Comparison of ENCODE assay signal across 16 mouse cellular contexts in genomic region chr9:69507206-69507605, GRCm38 (mm10). TPM values are rescaled to one million over a fixed set of nuclear protein-coding genes. Genes with fewer than 3 reads are reported as not detected.
DNase-seq lines count a peak whose midpoint lies in the region; ATAC-seq and TF ChIP-seq lines count a peak whose summit lies in the region.
"Had no signal": no experiment of that assay in that cellular context is flagged by ENCODE, and none has a peak within 500 bp of the region (broad histone marks: within the 10 kb centered on the region; RNA-seq: fewer than 3 reads in every experiment).

No protein-coding gene starts in this region.

- intact Hi-C loops in gastrocnemius, postnatal 36 days (cut with DNase I), result no loop called here

- no peak for DNase-seq in hindbrain, embryonic 14.5 days (ENCODE audit: low spot score)
- no peak for DNase-seq in hindbrain, embryonic 10.5 days (ENCODE audit: low spot score)
- peak; percentile 38 for DNase-seq in midbrain, postnatal 0 days (ENCODE audit: low spot score)
- no peak for DNase-seq in frontal cortex, postnatal 14 days (ENCODE audit: low spot score in 2 of 2)
- DNase-seq in gastrocnemius, postnatal 36 days, result no peak
- DNase-seq: cerebellum, adult 2 months; gastrocnemius, postnatal 10 days; heart, postnatal 36 days; liver, embryonic 13.5 days; lung, postnatal 14 days; thymus, postnatal 4 days had no signal

- no peaks in the 10 kb centered on the region for H3K36me3 ChIP-seq in hindbrain, embryonic 14.5 days (replicated peaks; ENCODE audit: control insufficient read depth, insufficient read depth)
- H3K36me3 ChIP-seq in hindbrain, embryonic 10.5 days, result no peaks in the 10 kb centered on the region
- no peaks in the 10 kb centered on the region for H3K36me3 ChIP-seq in embryonic facial prominence, embryonic 13.5 days
- no peaks in the 10 kb centered on the region for H3K36me3 ChIP-seq in limb, embryonic 13.5 days
- H3K36me3 ChIP-seq in midbrain, postnatal 0 days (ENCODE audit: insufficient read depth, low read length), result no peaks in the 10 kb centered on the region
- H3K36me3 ChIP-seq: forebrain, embryonic 12.5 days; liver, embryonic 13.5 days had no signal

- ATAC-seq in hindbrain, embryonic 14.5 days (ENCODE audit: low FRiP score), result no peak
- ATAC-seq in embryonic facial prominence, embryonic 13.5 days (ENCODE audit: insufficient number of reproducible peaks, insufficient read depth, low FRiP score, low TSS enrichment, low read depth), result 0 out of 2 replicates have a peak, but pooled peaks have one; percentile 43
- no peak for ATAC-seq in limb, embryonic 13.5 days (ENCODE audit: low FRiP score, low read depth)
- no peak for ATAC-seq in midbrain, postnatal 0 days (ENCODE audit: low FRiP score)
- ATAC-seq: intestine, embryonic 16.5 days had no signal

- H3K27ac ChIP-seq in hindbrain, embryonic 14.5 days, result 0 out of 2 replicates have a peak overlapping the region, but pooled peaks have one; percentile 20
- H3K27ac ChIP-seq in hindbrain, embryonic 10.5 days, result no peak overlapping the region
- peak overlapping the region; percentile 28; the same call in 1 of the 2 replicates for H3K27ac ChIP-seq in embryonic facial prominence, embryonic 13.5 days
- no peak overlapping the region for H3K27ac ChIP-seq in limb, embryonic 13.5 days
- H3K27ac ChIP-seq in midbrain, postnatal 0 days (ENCODE audit: low read depth, low read length), result no peak overlapping the region
- H3K27ac ChIP-seq: forebrain, embryonic 12.5 days; liver, embryonic 13.5 days had no signal

- 47% methylated on average over 11 of the region's 11 CpGs for WGBS in hindbrain, embryonic 14.5 days
- 76% methylated on average over 11 of the region's 11 CpGs for WGBS in hindbrain, embryonic 10.5 days
- 24% methylated on average over 11 of the region's 11 CpGs for WGBS in embryonic facial prominence, embryonic 13.5 days
- WGBS in limb, embryonic 13.5 days, result 24% methylated on average over 11 of the region's 11 CpGs
- 15% methylated on average over 11 of the region's 11 CpGs for WGBS in midbrain, postnatal 0 days

- no peaks in the 10 kb centered on the region for H3K27me3 ChIP-seq in hindbrain, embryonic 14.5 days (ENCODE audit: control insufficient read depth, insufficient read depth, low read length)
- 0 out of 2 replicates have a peak, but pooled peaks cover 3% of the 10 kb centered on the region for H3K27me3 ChIP-seq in hindbrain, embryonic 10.5 days (ENCODE audit: insufficient read depth, poor library complexity, severe bottlenecking)
- 0 out of 2 replicates have a peak, but pooled peaks cover 5% of the 10 kb centered on the region for H3K27me3 ChIP-seq in embryonic facial prominence, embryonic 13.5 days
- peaks cover 32% of the 10 kb centered on the region for H3K27me3 ChIP-seq in limb, embryonic 13.5 days
- H3K27me3 ChIP-seq in midbrain, postnatal 0 days (ENCODE audit: insufficient read depth, low read length), result no peaks in the 10 kb centered on the region

- H3K4me1 ChIP-seq in hindbrain, embryonic 14.5 days (replicated peaks; ENCODE audit: control insufficient read depth, insufficient read depth, low read length), result peaks cover 5% of the 10 kb centered on the region; the same call in 1 of the 2 replicates
- peaks cover 4% of the 10 kb centered on the region; the same call in 1 of the 2 replicates for H3K4me1 ChIP-seq in hindbrain, embryonic 10.5 days (replicated peaks)
- peaks cover 8% of the 10 kb centered on the region for H3K4me1 ChIP-seq in embryonic facial prominence, embryonic 13.5 days
- peaks cover 10% of the 10 kb centered on the region; the same call in 1 of the 2 replicates for H3K4me1 ChIP-seq in limb, embryonic 13.5 days
- H3K4me1 ChIP-seq in midbrain, postnatal 0 days (ENCODE audit: insufficient read depth, low read length), result no peaks in the 10 kb centered on the region
- H3K4me1 ChIP-seq: liver, embryonic 13.5 days had no signal

- TF ChIP-seq CTCF in midbrain, postnatal 0 days (IDR thresholded peaks at IDR 0.05), result no peak

- H3K4me2 ChIP-seq in hindbrain, embryonic 14.5 days (replicated peaks), result peak overlapping the region; percentile 24; the same call in 1 of the 2 replicates
- H3K4me2 ChIP-seq in embryonic facial prominence, embryonic 13.5 days, result peak overlapping the region; percentile 38
- peak overlapping the region; percentile 52 for H3K4me2 ChIP-seq in limb, embryonic 13.5 days (replicated peaks)
- peak overlapping the region; percentile 22; the same call in 1 of the 2 replicates for H3K4me2 ChIP-seq in midbrain, postnatal 0 days (ENCODE audit: low read depth, low read length, poor library complexity, severe bottlenecking)
- H3K4me2 ChIP-seq: forebrain, embryonic 12.5 days; heart, embryonic 11.5 days; liver, embryonic 13.5 days had no signal

- no peaks in the 10 kb centered on the region for H3K9me3 ChIP-seq in hindbrain, embryonic 14.5 days (ENCODE audit: control insufficient read depth, low read length)
- no peaks in the 10 kb centered on the region for H3K9me3 ChIP-seq in hindbrain, embryonic 10.5 days
- H3K9me3 ChIP-seq in embryonic facial prominence, embryonic 13.5 days, result no peaks in the 10 kb centered on the region
- no peaks in the 10 kb centered on the region; the same call in 1 of the 2 replicates for H3K9me3 ChIP-seq in limb, embryonic 13.5 days
- H3K9me3 ChIP-seq in midbrain, postnatal 0 days (ENCODE audit: low read length), result no peaks in the 10 kb centered on the region
- H3K9me3 ChIP-seq: forebrain, embryonic 12.5 days; liver, embryonic 13.5 days had no signal

- H3K4me3 ChIP-seq in hindbrain, embryonic 14.5 days (replicated peaks; ENCODE audit: low read length), result no peak overlapping the region
- no peak overlapping the region for H3K4me3 ChIP-seq in hindbrain, embryonic 10.5 days
- H3K4me3 ChIP-seq in embryonic facial prominence, embryonic 13.5 days, result no peak overlapping the region
- peak overlapping the region; percentile 14; the same call in 1 of the 2 replicates for H3K4me3 ChIP-seq in limb, embryonic 13.5 days
- no peak overlapping the region for H3K4me3 ChIP-seq in midbrain, postnatal 0 days (ENCODE audit: low read depth, low read length)
- H3K4me3 ChIP-seq: forebrain, embryonic 12.5 days; liver, embryonic 13.5 days had no signal

- H3K9ac ChIP-seq in hindbrain, embryonic 14.5 days, result peak overlapping the region; percentile 31; the same call in 1 of the 2 replicates
- H3K9ac ChIP-seq in embryonic facial prominence, embryonic 13.5 days, result 0 out of 2 replicates have a peak overlapping the region, but pooled peaks have one; percentile 8
- no peak overlapping the region for H3K9ac ChIP-seq in limb, embryonic 13.5 days
- no peak overlapping the region for H3K9ac ChIP-seq in midbrain, postnatal 0 days (replicated peaks; ENCODE audit: low read length, poor library complexity, severe bottlenecking)
- H3K9ac ChIP-seq: forebrain, embryonic 12.5 days; liver, embryonic 13.5 days had no signal

RNA-seq across cellular contexts. Expression of gene Anxa2, which starts 53.8 kb away (rescaled TPM):
- 143 and 158 TPM in 2 replicates for polyA plus RNA-seq in hindbrain, embryonic 14.5 days (2014; fragmentation: Nextera tagmentation; extraction: Ambion mirVana)
- 146 and 230 TPM in 2 replicates for polyA plus RNA-seq in hindbrain, embryonic 10.5 days (2016; fragmentation: Nextera tagmentation; extraction: Ambion mirVana)
- polyA plus RNA-seq in embryonic facial prominence, embryonic 13.5 days (2015; fragmentation: Nextera tagmentation; extraction: Ambion mirVana), result 1,084 and 1,195 TPM in 2 replicates
- polyA plus RNA-seq in limb, embryonic 13.5 days (2015; fragmentation: Nextera tagmentation; extraction: Ambion mirVana), result 691 and 735 TPM in 2 replicates
- total RNA-seq in midbrain, postnatal 0 days (2014; rRNA removed), result 68.4 and 73.2 TPM in 2 replicates
- polyA plus RNA-seq in midbrain, postnatal 0 days (2015; fragmentation: Nextera tagmentation; extraction: Ambion mirVana), result 69.2 and 79.1 TPM in 2 replicates
- 10 to 100 TPM; 34.1 to 50.4 TPM for total RNA-seq in gastrocnemius, postnatal 36 days (2021)

Comparison
In these comparisons a context has a peak if more than half of its experiments do, and no peak if none do; other contexts are left out.
1. H3K27ac ChIP-seq: peak in hindbrain, embryonic 14.5 days (single experiment) and embryonic facial prominence, embryonic 13.5 days (single experiment); none in hindbrain, embryonic 10.5 days (single experiment), limb, embryonic 13.5 days (single experiment) and midbrain, postnatal 0 days (single experiment).
2. H3K9ac ChIP-seq: peak in hindbrain, embryonic 14.5 days (single experiment) and embryonic facial prominence, embryonic 13.5 days (single experiment); none in limb, embryonic 13.5 days (single experiment) and midbrain, postnatal 0 days (single experiment).
3. Peak in every context shown above with its lines, with median percentiles within 50 percentile points of each other: H3K4me2 ChIP-seq.